Mouse (Mus musculus) inflammation-experienced regulatory T-cells (primary cell): ENCODE results near the gene Psmb9. TPM values are rescaled to one million over a fixed set of nuclear protein-coding genes. Genes with fewer than 3 reads are reported as not detected.

Experiments
- polyA plus RNA-seq, 2 experiments: library from polyadenylated mRNA; unstranded; fragments of 100-300 nt; shearing (Covaris generic); gene quantifications; one replicate each; pipeline ENCODE4 v1.2.1; 2017

Psmb9 gene
- polyA plus RNA-seq: 100 to 1,000 TPM; 443 to 527 TPM

DNA sequence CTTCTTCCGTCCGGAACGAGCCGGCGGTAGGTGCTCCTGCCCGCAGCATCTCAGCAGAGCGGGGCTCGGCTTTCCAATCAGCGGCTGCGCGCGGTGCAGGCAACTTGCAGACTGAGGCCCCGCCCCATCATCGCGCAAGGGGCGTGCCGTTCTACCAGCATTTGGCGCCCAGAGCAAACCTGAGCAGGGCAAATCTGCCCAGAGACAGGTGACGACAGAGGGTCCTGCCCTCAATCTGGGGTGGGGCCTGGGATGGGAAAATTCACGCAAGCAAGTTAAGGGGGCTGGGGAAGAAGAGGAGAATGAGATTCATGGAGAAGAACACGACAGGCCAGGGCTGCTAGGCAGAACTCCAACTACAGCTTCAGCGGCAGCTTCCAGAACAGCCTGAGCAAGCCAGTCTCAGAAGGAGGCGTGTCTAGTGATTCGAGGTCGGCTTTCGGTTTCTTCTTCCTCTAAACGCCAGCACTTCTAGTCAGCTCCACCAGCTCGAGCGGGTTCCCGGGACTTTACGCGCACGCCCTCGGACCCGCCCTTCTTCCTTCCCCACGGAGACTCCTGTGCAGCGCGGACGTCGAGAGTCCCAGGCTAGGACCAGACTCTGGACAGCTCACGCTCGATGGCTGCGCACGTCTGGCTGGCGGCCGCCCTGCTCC, at the start of gene Psmb9, which contains the start of gene Tap1:
Psmb9 (minus strand) TSS at position 504 of the 656 bp plus-strand sequence.
Tap1 (plus strand) TSS at position 293 of the 656 bp plus-strand sequence.

DNA sequence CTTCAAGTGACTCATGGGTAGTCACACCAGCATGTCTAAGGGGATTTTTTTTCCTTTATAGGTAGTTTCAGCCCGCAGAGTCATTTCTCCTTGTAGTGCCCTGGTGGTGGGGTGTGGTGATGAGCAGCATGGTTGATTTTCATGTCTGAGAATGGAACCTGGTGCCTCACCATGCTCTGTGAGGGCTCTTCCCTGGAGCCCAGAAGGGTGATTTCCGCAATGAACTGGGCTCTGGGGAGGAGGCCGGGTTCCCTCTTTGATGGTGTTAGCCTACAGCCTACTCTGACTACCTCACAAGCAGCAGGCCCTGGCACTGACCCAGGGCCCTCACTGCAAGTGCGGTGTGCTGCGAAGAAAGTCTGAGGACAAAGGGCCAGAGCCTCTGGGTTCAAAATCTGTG, 15.9 kb upstream of the Psmb9 start, which contains the start of gene Tap2:
Tap2 (plus strand) TSS at position 84 of the 400 bp plus-strand sequence.

DNA sequence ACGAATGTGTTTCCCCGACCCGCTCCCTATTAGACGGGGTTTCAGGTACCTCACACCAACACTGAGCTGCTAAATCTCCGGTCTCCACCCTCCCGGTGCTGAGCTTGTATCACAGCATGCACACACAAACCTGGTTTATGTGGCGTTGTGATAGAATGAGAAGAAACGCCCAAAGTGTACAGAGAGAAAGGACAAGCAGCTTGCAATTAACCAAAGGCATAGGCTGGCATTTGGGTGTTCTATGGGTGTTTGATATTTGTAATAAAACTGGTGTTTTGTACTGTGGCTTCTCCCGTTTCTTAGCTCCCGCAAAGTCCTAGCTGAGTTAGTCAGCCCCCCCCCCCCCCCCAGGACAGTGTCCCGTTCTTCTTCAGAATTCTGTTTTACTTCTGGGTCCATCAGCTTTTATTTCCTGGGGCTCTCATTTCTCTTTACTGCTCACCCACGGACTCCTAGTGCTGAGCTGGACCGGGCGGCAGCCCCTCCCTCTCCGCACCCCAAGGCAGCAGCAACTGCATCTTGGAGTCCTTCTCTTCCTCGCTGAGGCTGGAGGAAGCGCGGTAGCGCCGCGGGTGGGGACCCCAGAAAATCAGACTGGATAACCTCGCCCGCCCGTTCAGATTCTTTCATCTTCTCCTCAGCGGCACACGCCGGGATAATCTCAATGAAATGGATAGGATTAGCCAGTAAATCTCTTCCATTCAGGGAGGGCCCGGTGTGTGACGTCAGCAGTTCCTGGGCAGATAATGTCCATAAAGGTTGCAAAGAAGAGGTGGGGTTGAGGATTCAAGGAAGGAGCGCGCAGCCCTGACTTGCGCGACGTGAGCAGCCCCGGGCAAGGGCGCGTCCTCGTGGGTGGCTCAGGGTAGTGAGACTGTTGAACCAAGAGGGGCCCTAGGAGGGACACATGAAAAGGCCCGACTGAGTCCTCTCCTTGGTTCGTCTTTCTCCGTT, 9.7 kb upstream of the Psmb9 start, which contains the start of gene Psmb8:
Psmb8 (plus strand) TSS at position 781 of the 954 bp plus-strand sequence.

GRCm38 (mm10) chr17:34152923-34153322, 34.6 kb downstream of the Psmb9 start, which contains the start of gene H2-DMb1:
TSS of gene H2-DMb1 (plus strand) at chr17:34153072.

GRCm38 (mm10) chr17:34143033-34143432, 44.5 kb downstream of the Psmb9 start, which contains the start of gene H2-DMb2:
TSS of gene H2-DMb2 (plus strand) at chr17:34143307.

Other genes with a start within 250 kb of the Psmb9 start
- 100 to 1,000 TPM; 132 to 142 TPM for gene Pfdn6, start 247.4 kb downstream of the Psmb9 start, polyA plus RNA-seq
- 10 to 100 TPM; 59.2 to 75.0 TPM for gene Wdr46, start 247.1 kb downstream of the Psmb9 start, polyA plus RNA-seq
- gene B3galt4, start 236.3 kb downstream of the Psmb9 start, polyA plus RNA-seq: 10 to 100 TPM; 21.9 to 44.0 TPM
- 10 to 100 TPM; 69.7 to 81.8 TPM for gene Vps52, start 232.0 kb downstream of the Psmb9 start, polyA plus RNA-seq
- 1,000 to 10,000 TPM; 1,990 to 2,168 TPM for gene Rps18, start 231.8 kb downstream of the Psmb9 start, polyA plus RNA-seq
- over 10,000 TPM; 12,130 to 12,778 TPM for gene H2-K1, start 187.4 kb downstream of the Psmb9 start, polyA plus RNA-seq
- gene Ring1, start 163.1 kb downstream of the Psmb9 start, polyA plus RNA-seq: 10 to 100 TPM; 35.6 to 38.2 TPM
- gene H2-Ke6, start 159.7 kb downstream of the Psmb9 start, polyA plus RNA-seq: 100 to 1,000 TPM; 289 to 375 TPM
- gene Slc39a7, start 156.1 kb downstream of the Psmb9 start, polyA plus RNA-seq: 100 to 1,000 TPM in 1 of 2 experiments, 10 to 100 TPM in 1; 96.5 to 149 TPM
- gene Rxrb, start 156.0 kb downstream of the Psmb9 start, polyA plus RNA-seq: 10 to 100 TPM; 66.1 to 98.3 TPM
- gene Col11a2, start 148.3 kb downstream of the Psmb9 start, polyA plus RNA-seq: 1 to 10 TPM in 1 of 2 experiments, under 1 TPM in 1; 0.72 to 3.2 TPM
- gene H2-Oa, start 95.4 kb downstream of the Psmb9 start, polyA plus RNA-seq: 10 to 100 TPM; 31.7 to 45.1 TPM
- 100 to 1,000 TPM in 1 of 2 experiments, 10 to 100 TPM in 1; 99.4 to 105 TPM for gene H2-DMa, start 68.2 kb downstream of the Psmb9 start, polyA plus RNA-seq
- gene Brd2, start 65.1 kb downstream of the Psmb9 start, polyA plus RNA-seq: 100 to 1,000 TPM; 199 to 255 TPM
- gene H2-DMb2, start 44.5 kb downstream of the Psmb9 start, polyA plus RNA-seq: 10 to 100 TPM; 11.6 to 22.4 TPM
- gene H2-DMb1, start 34.7 kb downstream of the Psmb9 start, polyA plus RNA-seq: 10 to 100 TPM in 1 of 2 experiments, 1 to 10 TPM in 1; 2.8 to 12.1 TPM
- 100 to 1,000 TPM; 379 to 418 TPM for gene Tap1, start 211 bp downstream of the Psmb9 start, polyA plus RNA-seq
- gene Psmb8, start 10.0 kb upstream of the Psmb9 start, polyA plus RNA-seq: 1,000 to 10,000 TPM; 1,068 to 1,232 TPM
- 100 to 1,000 TPM; 330 to 339 TPM for gene Tap2, start 15.8 kb upstream of the Psmb9 start, polyA plus RNA-seq
- gene H2-Ob, start 51.1 kb upstream of the Psmb9 start, polyA plus RNA-seq: 10 to 100 TPM; 69.7 to 70.8 TPM
- 100 to 1,000 TPM in 1 of 2 experiments, 10 to 100 TPM in 1; 49.6 to 150 TPM for gene H2-Ab1, start 69.9 kb upstream of the Psmb9 start, polyA plus RNA-seq
- gene H2-Aa, start 100.1 kb upstream of the Psmb9 start, polyA plus RNA-seq: 10 to 100 TPM; 40.3 to 86.4 TPM
- gene H2-Eb1, start 118.1 kb upstream of the Psmb9 start, polyA plus RNA-seq: 10 to 100 TPM; 26.8 to 67.1 TPM
- 1 to 10 TPM in 1 of 2 experiments, under 1 TPM in 1; 0.42 to 1.3 TPM for gene H2-Eb2, start 137.9 kb upstream of the Psmb9 start, polyA plus RNA-seq
- gene Btnl2, start 167.1 kb upstream of the Psmb9 start, polyA plus RNA-seq: under 1 TPM; 0.43 to 0.46 TPM
- not detected for gene Btnl1, start 189.4 kb upstream of the Psmb9 start, polyA plus RNA-seq
- 1 to 10 TPM in 1 of 2 experiments, under 1 TPM in 1; 0.71 to 1.6 TPM for gene BC051142, start 211.1 kb upstream of the Psmb9 start, polyA plus RNA-seq